Mouse (Mus musculus) E14TG2a.4 (cell line): Measurements from ENCODE around the gene Boc.

Source experiments
- H3K27me3 ChIP-seq: 2 replicates; pipeline ENCODE4 v1.6.1; 2014; ENCODE audit warnings: low read length, control low read depth; ENCODE audit not compliant: insufficient read depth
- H3K36me3 ChIP-seq: 2 replicates; pipeline ENCODE4 v1.6.1; 2014; ENCODE audit warnings: low read length, control low read depth; ENCODE audit not compliant: insufficient read depth
- H3K4me1 ChIP-seq: replicated peaks from 2 replicates; pipeline ENCODE4 v1.6.1; 2014; ENCODE audit warnings: low read depth, low read length, control low read depth
- H3K4me3 ChIP-seq: replicated peaks from 2 replicates; pipeline ENCODE4 v1.5.1; 2014; ENCODE audit warnings: mild to moderate bottlenecking, low read length
- H3K9me3 ChIP-seq: 2 replicates; pipeline ENCODE4 v1.6.1; 2014; ENCODE audit warnings: low read length, control low read depth
- CTCF ChIP-seq: conservative IDR thresholded peaks from 2 replicates; pipeline ENCODE4 v1.5.1; 2014; ENCODE audit warnings: low read length
- NANOG ChIP-seq: IDR thresholded peaks from 2 replicates; pipeline ENCODE4 v1.6.1; 2014; ENCODE audit warnings: borderline replicate concordance, low read length, mixed read lengths
- POU5F1 ChIP-seq: IDR thresholded peaks from 2 replicates; pipeline ENCODE4 v1.6.1; 2014; ENCODE audit warnings: low read length, borderline replicate concordance

The Boc gene

GRCm38 (mm10) chr16:44508025-44508424, 50.7 kb downstream of the Boc start:
- Histone ChIP-seq H3K9me3 (peaks cover 14% of the 10 kb centered on the region), H3K4me1 (peaks cover 27% of the 10 kb centered on the region), H3K36me3 (no peaks in the 10 kb centered on the region; the same call in 1 of the 2 replicates), H3K27me3 (0 out of 2 replicates have a peak, but pooled peaks cover 4% of the 10 kb centered on the region), H3K4me3 (no peak overlapping the region)
- TF ChIP-seq CTCF: no peak
- TF ChIP-seq POU5F1: no peak
- no peak for TF ChIP-seq NANOG

- Histone ChIP-seq H3K4me1 (peaks cover 29% of the 10 kb centered on the region), H3K36me3 (no peaks in the 10 kb centered on the region; the same call in 1 of the 2 replicates), H3K9me3 (peaks cover 14% of the 10 kb centered on the region), H3K4me3 (no peak overlapping the region), H3K27me3 (0 out of 2 replicates have a peak, but pooled peaks cover 6% of the 10 kb centered on the region)
- TF ChIP-seq CTCF: no peak
- no peak for TF ChIP-seq POU5F1
- TF ChIP-seq NANOG: no peak
These were observed 51.4 kb downstream of the Boc start for GRCm38 (mm10) chr16:44507027-44507929.

GRCm38 (mm10) chr16:44505243-44505642, 53.5 kb downstream of the Boc start:
- TF ChIP-seq NANOG (no peak), POU5F1 (no peak), CTCF (no peak)
- no peak overlapping the region for H3K4me3 ChIP-seq
- no peaks in the 10 kb centered on the region; the same call in 1 of the 2 replicates for H3K36me3 ChIP-seq
- 0 out of 2 replicates have a peak, but pooled peaks cover 6% of the 10 kb centered on the region for H3K27me3 ChIP-seq
- H3K4me1 ChIP-seq: peaks cover 34% of the 10 kb centered on the region
- peaks cover 14% of the 10 kb centered on the region for H3K9me3 ChIP-seq

GRCm38 (mm10) chr16:44502895-44503575, 55.7 kb downstream of the Boc start:
- Histone ChIP-seq H3K9me3 (peaks cover 14% of the 10 kb centered on the region), H3K4me1 (peaks cover 23% of the 10 kb centered on the region), H3K4me3 (no peak overlapping the region), H3K27me3 (0 out of 2 replicates have a peak, but pooled peaks cover 6% of the 10 kb centered on the region), H3K36me3 (no peaks in the 10 kb centered on the region; the same call in 1 of the 2 replicates)
- TF ChIP-seq NANOG (no peak), POU5F1 (no peak), CTCF (no peak)

- H3K4me1 ChIP-seq: peaks cover 19% of the 10 kb centered on the region
- no peak overlapping the region for H3K4me3 ChIP-seq
- peaks cover 14% of the 10 kb centered on the region for H3K9me3 ChIP-seq
- H3K36me3 ChIP-seq: no peaks in the 10 kb centered on the region; the same call in 1 of the 2 replicates
- H3K27me3 ChIP-seq: 0 out of 2 replicates have a peak, but pooled peaks cover 6% of the 10 kb centered on the region
- TF ChIP-seq NANOG (no peak), CTCF (no peak), POU5F1 (no peak)
These were observed 56.4 kb downstream of the Boc start for GRCm38 (mm10) chr16:44502325-44502724.

- TF ChIP-seq POU5F1 (no peak), CTCF (no peak), NANOG (no peak)
- H3K4me3 ChIP-seq: peak overlapping the region; percentile 35; the same call in 1 of the 2 replicates
- H3K4me1 ChIP-seq: peaks cover 14% of the 10 kb centered on the region; the same call in 1 of the 2 replicates
- peaks cover 14% of the 10 kb centered on the region for H3K9me3 ChIP-seq
- no peaks in the 10 kb centered on the region; the same call in 1 of the 2 replicates for H3K36me3 ChIP-seq
- 0 out of 2 replicates have a peak, but pooled peaks cover 6% of the 10 kb centered on the region for H3K27me3 ChIP-seq
These were observed 56.9 kb downstream of the Boc start for GRCm38 (mm10) chr16:44501783-44502182.

- H3K36me3 ChIP-seq: no peaks in the 10 kb centered on the region; the same call in 1 of the 2 replicates
- H3K4me1 ChIP-seq: peaks cover 14% of the 10 kb centered on the region; the same call in 1 of the 2 replicates
- 0 out of 2 replicates have a peak, but pooled peaks cover 6% of the 10 kb centered on the region for H3K27me3 ChIP-seq
- no peak overlapping the region for H3K4me3 ChIP-seq
- no peaks in the 10 kb centered on the region for H3K9me3 ChIP-seq
- peak; percentile 61 for TF ChIP-seq CTCF
- TF ChIP-seq NANOG: no peak
These were observed 60.2 kb downstream of the Boc start for GRCm38 (mm10) chr16:44498447-44498846.

- Histone ChIP-seq H3K4me1 (peaks cover 9% of the 10 kb centered on the region; the same call in 1 of the 2 replicates), H3K4me3 (no peak overlapping the region), H3K27me3 (no peaks in the 10 kb centered on the region), H3K9me3 (no peaks in the 10 kb centered on the region), H3K36me3 (no peaks in the 10 kb centered on the region)
- TF ChIP-seq CTCF (no peak), NANOG (no peak), POU5F1 (no peak)
These were observed 61.7 kb downstream of the Boc start for GRCm38 (mm10) chr16:44496971-44497464.
